Mouse (Mus musculus): Measurements from ENCODE around the gene Pltp. TPM values are rescaled to one million over a fixed set of nuclear protein-coding genes. Genes with fewer than 3 reads are reported as not detected.

Gene Pltp
- total RNA-seq, 1 experiment, result 56.1 TPM

DNA sequence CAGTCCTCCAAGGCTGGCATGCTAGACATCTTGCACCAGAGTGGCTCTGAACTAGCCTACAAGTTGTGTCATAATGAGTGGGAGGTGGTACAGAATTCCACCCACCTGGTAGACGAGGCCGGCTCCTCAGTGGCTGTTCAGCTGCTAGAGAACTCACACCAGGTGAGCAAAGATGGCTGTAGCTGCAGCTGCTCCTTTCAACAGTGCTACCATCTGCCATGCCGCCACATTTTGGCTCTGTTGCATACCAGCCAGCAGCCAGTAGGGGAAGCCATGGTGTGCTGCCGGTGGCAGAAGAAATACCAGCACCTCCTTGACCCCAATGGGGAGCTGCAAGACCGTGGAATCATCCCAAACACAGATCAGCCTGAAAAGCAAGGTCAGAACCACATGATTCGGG is 36.5 kb downstream of the Pltp start:
- no peak for DNase-seq (ENCODE audit: low read depth, low spot score)
- peaks cover 27% of the 10 kb centered on the region for H3K36me3 ChIP-seq (ENCODE audit: control insufficient read depth, insufficient read depth, low read length, poor library complexity, severe bottlenecking)
- peaks cover 13 to 31% of the 10 kb centered on the region in 2 experiments for H3K4me1 ChIP-seq (ENCODE audit: control insufficient read depth in 2 of 2, insufficient read depth in 2 of 2, low read length in 2 of 2, poor library complexity in 1 of 2)
- in situ Hi-C loops (cut with MboI; ENCODE audit: low sequenced_read_pairs in 2 of 2, unreplicated experiment in 2 of 2), result no loop called here
- peak overlapping the region; percentile 4; the same call in 1 of the 2 replicates for H3K27ac ChIP-seq (ENCODE audit: insufficient read depth, low read depth, low read length, poor library complexity, severe bottlenecking)
- TF ChIP-seq ZNF384 (IDR thresholded peaks at IDR 0.05; ENCODE audit: low read depth, low read length) (no peak), ZC3H11A (IDR thresholded peaks at IDR 0.05; ENCODE audit: borderline replicate concordance, low read depth, low read length) (no peak), MAFK (IDR thresholded peaks at IDR 0.05; ENCODE audit: insufficient read depth, low read depth, low read length) (no peak), CHD2 (IDR thresholded peaks at IDR 0.05; ENCODE audit: low read depth, low read length) (no peak), HCFC1 (IDR thresholded peaks at IDR 0.05; ENCODE audit: borderline replicate concordance, insufficient read depth, low read length) (no peak)
- H3K9ac ChIP-seq (ENCODE audit: insufficient read depth, low read depth, low read length, poor library complexity, severe bottlenecking), result no peak overlapping the region; the same call in 1 of the 2 replicates
- no peaks in the 10 kb centered on the region for H3K9me3 ChIP-seq (ENCODE audit: control insufficient read depth, insufficient read depth, low read depth, low read length)
- no peak overlapping the region for H3K4me3 ChIP-seq (ENCODE audit: insufficient read depth in 1 of 2, low read depth in 1 of 2, low read length in 2 of 2, poor library complexity in 1 of 2, severe bottlenecking in 1 of 2)

GRCm38 (mm10) chr2:164817703-164818102 is 39.8 kb downstream of the Pltp start:
- TF ChIP-seq ZC3H11A (IDR thresholded peaks at IDR 0.05; ENCODE audit: borderline replicate concordance, low read depth, low read length) (no peak), MAFK (IDR thresholded peaks at IDR 0.05; ENCODE audit: insufficient read depth, low read depth, low read length) (no peak), ZNF384 (IDR thresholded peaks at IDR 0.05; ENCODE audit: low read depth, low read length) (no peak), CHD2 (IDR thresholded peaks at IDR 0.05; ENCODE audit: low read depth, low read length) (no peak), HCFC1 (IDR thresholded peaks at IDR 0.05; ENCODE audit: borderline replicate concordance, insufficient read depth, low read length) (no peak)
- Histone ChIP-seq H3K27ac (ENCODE audit: insufficient read depth, low read depth, low read length, poor library complexity, severe bottlenecking) (peak overlapping the region; percentile 34; the same call in 1 of the 2 replicates), H3K4me1 (ENCODE audit: control insufficient read depth in 2 of 2, insufficient read depth in 2 of 2, low read length in 2 of 2, poor library complexity in 1 of 2) (peaks cover 7 to 31% of the 10 kb centered on the region in 2 experiments; a peak in 3 of 4 replicates), H3K9me3 (ENCODE audit: control insufficient read depth, insufficient read depth, low read depth, low read length) (no peaks in the 10 kb centered on the region), H3K9ac (ENCODE audit: insufficient read depth, low read depth, low read length, poor library complexity, severe bottlenecking) (no peak overlapping the region), H3K4me3 (ENCODE audit: insufficient read depth in 1 of 2, low read depth in 1 of 2, low read length in 2 of 2, poor library complexity in 1 of 2, severe bottlenecking in 1 of 2) (no peak overlapping the region), H3K36me3 (ENCODE audit: control insufficient read depth, insufficient read depth, low read length, poor library complexity, severe bottlenecking) (peaks cover 17% of the 10 kb centered on the region; the same call in 1 of the 2 replicates)
- no peak for DNase-seq (ENCODE audit: low read depth, low spot score)
- in situ Hi-C loops (cut with MboI; ENCODE audit: low sequenced_read_pairs in 2 of 2, unreplicated experiment in 2 of 2), result no loop called here

GRCm38 (mm10) chr2:164817206-164817605 is 40.3 kb downstream of the Pltp start:
- DNase-seq (ENCODE audit: low read depth, low spot score), result no peak
- Histone ChIP-seq H3K4me1 (ENCODE audit: control insufficient read depth in 2 of 2, insufficient read depth in 2 of 2, low read length in 2 of 2, poor library complexity in 1 of 2) (peaks cover 7 to 31% of the 10 kb centered on the region in 2 experiments; a peak in 3 of 4 replicates), H3K9me3 (ENCODE audit: control insufficient read depth, insufficient read depth, low read depth, low read length) (no peaks in the 10 kb centered on the region), H3K36me3 (ENCODE audit: control insufficient read depth, insufficient read depth, low read length, poor library complexity, severe bottlenecking) (peaks cover 21% of the 10 kb centered on the region; the same call in 1 of the 2 replicates), H3K27ac (ENCODE audit: insufficient read depth, low read depth, low read length, poor library complexity, severe bottlenecking) (no peak overlapping the region; the same call in 1 of the 2 replicates), H3K9ac (ENCODE audit: insufficient read depth, low read depth, low read length, poor library complexity, severe bottlenecking) (no peak overlapping the region), H3K4me3 (ENCODE audit: insufficient read depth in 1 of 2, low read depth in 1 of 2, low read length in 2 of 2, poor library complexity in 1 of 2, severe bottlenecking in 1 of 2) (no peak overlapping the region)
- in situ Hi-C loops (cut with MboI; ENCODE audit: low sequenced_read_pairs in 2 of 2, unreplicated experiment in 2 of 2), result no loop called here
- TF ChIP-seq CHD2 (IDR thresholded peaks at IDR 0.05; ENCODE audit: low read depth, low read length), result no peak
- no peak for TF ChIP-seq MAFK (IDR thresholded peaks at IDR 0.05; ENCODE audit: insufficient read depth, low read depth, low read length)
- TF ChIP-seq ZC3H11A (IDR thresholded peaks at IDR 0.05; ENCODE audit: borderline replicate concordance, low read depth, low read length), result no peak
- TF ChIP-seq HCFC1 (IDR thresholded peaks at IDR 0.05; ENCODE audit: borderline replicate concordance, insufficient read depth, low read length), result no peak
- TF ChIP-seq ZNF384 (IDR thresholded peaks at IDR 0.05; ENCODE audit: low read depth, low read length), result no peak

- peaks cover 7 to 23% of the 10 kb centered on the region in 2 experiments; a peak in 3 of 4 replicates for H3K4me1 ChIP-seq (ENCODE audit: control insufficient read depth in 2 of 2, insufficient read depth in 2 of 2, low read length in 2 of 2, poor library complexity in 1 of 2)
- peaks cover 19% of the 10 kb centered on the region; the same call in 1 of the 2 replicates for H3K36me3 ChIP-seq (ENCODE audit: control insufficient read depth, insufficient read depth, low read length, poor library complexity, severe bottlenecking)
- TF ChIP-seq CHD2 (IDR thresholded peaks at IDR 0.05; ENCODE audit: low read depth, low read length) (no peak), MAFK (IDR thresholded peaks at IDR 0.05; ENCODE audit: insufficient read depth, low read depth, low read length) (no peak), ZNF384 (IDR thresholded peaks at IDR 0.05; ENCODE audit: low read depth, low read length) (no peak), ZC3H11A (IDR thresholded peaks at IDR 0.05; ENCODE audit: borderline replicate concordance, low read depth, low read length) (no peak), HCFC1 (IDR thresholded peaks at IDR 0.05; ENCODE audit: borderline replicate concordance, insufficient read depth, low read length) (no peak)
- H3K9me3 ChIP-seq (ENCODE audit: control insufficient read depth, insufficient read depth, low read depth, low read length), result no peaks in the 10 kb centered on the region
- no peak for DNase-seq (ENCODE audit: low read depth, low spot score)
- in situ Hi-C loops (cut with MboI; ENCODE audit: low sequenced_read_pairs in 2 of 2, unreplicated experiment in 2 of 2), result no loop called here
- no peak overlapping the region for H3K4me3 ChIP-seq (ENCODE audit: insufficient read depth in 1 of 2, low read depth in 1 of 2, low read length in 2 of 2, poor library complexity in 1 of 2, severe bottlenecking in 1 of 2)
- no peak overlapping the region for H3K9ac ChIP-seq (ENCODE audit: insufficient read depth, low read depth, low read length, poor library complexity, severe bottlenecking)
- no peak overlapping the region for H3K27ac ChIP-seq (ENCODE audit: insufficient read depth, low read depth, low read length, poor library complexity, severe bottlenecking)
These were observed 41.7 kb downstream of the Pltp start for GRCm38 (mm10) chr2:164815821-164816220.
